Mouse (Mus musculus): ENCODE measurements around the gene Trim16. TPM values are rescaled to one million over a fixed set of nuclear protein-coding genes. Genes with fewer than 3 reads are reported as not detected.

The Trim16 gene
- 2.9 and 3.3 TPM in 2 replicates for polyA plus RNA-seq (2016; fragmentation: Nextera tagmentation; extraction: Ambion mirVana)

- 14% methylated on average over 15 of the region's 15 CpGs for WGBS
- Histone ChIP-seq H3K9me3 (replicated peaks) (no peaks in the 10 kb centered on the region), H3K4me3 (peak within 1 kb of the TSS; percentile 40), H3K36me3 (no peaks in the 10 kb centered on the region), H3K27ac (peak within 1 kb of the TSS; percentile 79), H3K27me3 (ENCODE audit: low read depth, poor library complexity, severe bottlenecking) (peaks cover 8% of the 10 kb centered on the region; the same call in 1 of the 2 replicates), H3K4me1 (peaks cover 34% of the 10 kb centered on the region)
- DNase-seq (ENCODE audit: low spot score): peak; percentile 52
Measured at GRCm38 (mm10) chr11:62820059-62820541, at the start of gene Trim16. Trim16 (plus strand) TSS chr11:62820231.

DNA sequence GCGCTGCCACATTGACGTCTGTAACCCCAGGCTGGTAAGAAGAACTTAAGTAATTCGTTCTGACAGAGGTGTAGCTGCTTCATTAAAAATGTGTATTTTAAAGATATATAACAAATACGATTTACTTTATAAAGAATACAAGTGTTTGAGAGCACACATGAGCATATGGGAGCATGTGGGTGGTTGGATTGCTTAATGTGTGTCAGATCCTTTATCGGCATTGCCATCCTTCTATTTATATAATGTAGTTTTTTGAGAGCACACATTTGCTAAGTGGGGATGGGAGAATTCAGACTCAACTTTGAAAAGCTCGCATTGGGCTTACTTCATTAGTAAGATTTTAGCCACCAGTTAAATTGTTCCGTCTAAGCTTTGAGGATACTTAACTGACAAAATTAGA, 43.5 kb upstream of the Trim16 start:
- H3K36me3 ChIP-seq: peaks cover 64% of the 10 kb centered on the region
- H3K27ac ChIP-seq: no peak overlapping the region
- 90% methylated on average over 7 of the region's 7 CpGs for WGBS
- no peak overlapping the region for H3K4me3 ChIP-seq
- no peak for DNase-seq (ENCODE audit: low spot score)
- no peaks in the 10 kb centered on the region for H3K4me1 ChIP-seq
- no peaks in the 10 kb centered on the region for H3K27me3 ChIP-seq (ENCODE audit: low read depth, poor library complexity, severe bottlenecking)
- H3K9me3 ChIP-seq (replicated peaks): peaks cover 35% of the 10 kb centered on the region

DNA sequence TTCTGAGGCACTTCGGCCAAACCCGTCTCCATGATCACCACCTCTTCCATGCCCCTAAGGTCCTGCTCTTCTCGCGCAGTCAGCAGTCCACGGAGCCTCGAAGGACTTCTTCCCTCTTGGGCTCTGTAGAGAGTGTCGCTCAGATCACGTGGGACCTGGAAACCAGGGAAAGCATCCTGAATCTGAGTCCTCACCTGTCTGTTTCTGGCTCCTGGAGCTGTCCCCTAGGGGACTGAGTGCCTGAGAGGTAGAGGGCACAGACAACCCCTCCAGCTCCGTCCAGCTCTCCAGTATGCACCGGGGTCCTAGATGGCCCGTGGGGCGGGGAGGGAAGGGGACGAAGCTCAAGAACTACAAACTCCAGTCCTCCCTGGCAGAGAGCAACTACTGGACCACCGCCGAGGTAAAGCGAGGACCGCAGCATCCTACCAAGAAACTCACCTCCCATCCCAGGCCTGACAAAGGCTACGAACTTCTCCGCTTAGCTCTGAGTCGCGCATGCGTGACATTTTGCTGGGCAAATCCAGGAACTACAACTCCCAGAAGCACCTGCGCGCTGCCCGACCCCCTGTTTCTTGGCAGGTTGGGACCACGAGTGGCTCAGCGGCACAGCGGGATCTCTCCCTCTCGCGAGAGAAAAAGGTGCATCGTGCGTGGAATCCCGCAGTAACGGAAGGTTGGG, 31.0 kb upstream of the Trim16 start, which contains the start of gene Zfp286:
Gene Zfp286, minus strand, starts transcription at position 528 of the 682 bp plus-strand sequence.
- peaks cover 12% of the 10 kb centered on the region for H3K4me1 ChIP-seq
- no peaks in the 10 kb centered on the region for H3K9me3 ChIP-seq (replicated peaks)
- peak within 1 kb of the TSS; percentile 74 for H3K4me3 ChIP-seq
- 9% methylated on average over 34 of the region's 34 CpGs for WGBS
- DNase-seq (ENCODE audit: low spot score): peak; percentile 94
- H3K36me3 ChIP-seq: peaks cover 39% of the 10 kb centered on the region
- H3K27ac ChIP-seq: peak within 1 kb of the TSS; percentile 94
- no peaks in the 10 kb centered on the region for H3K27me3 ChIP-seq (ENCODE audit: low read depth, poor library complexity, severe bottlenecking)

GRCm38 (mm10) chr11:62789617-62789936, 30.5 kb upstream of the Trim16 start:
- H3K4me3 ChIP-seq: peak overlapping the region; percentile 74
- H3K27ac ChIP-seq: peak overlapping the region; percentile 94
- peaks cover 34% of the 10 kb centered on the region for H3K36me3 ChIP-seq
- H3K4me1 ChIP-seq: peaks cover 12% of the 10 kb centered on the region
- no peaks in the 10 kb centered on the region for H3K27me3 ChIP-seq (ENCODE audit: low read depth, poor library complexity, severe bottlenecking)
- 61% methylated on average over 3 of the region's 3 CpGs for WGBS
- no peak for DNase-seq (ENCODE audit: low spot score)
- H3K9me3 ChIP-seq (replicated peaks): no peaks in the 10 kb centered on the region

DNA sequence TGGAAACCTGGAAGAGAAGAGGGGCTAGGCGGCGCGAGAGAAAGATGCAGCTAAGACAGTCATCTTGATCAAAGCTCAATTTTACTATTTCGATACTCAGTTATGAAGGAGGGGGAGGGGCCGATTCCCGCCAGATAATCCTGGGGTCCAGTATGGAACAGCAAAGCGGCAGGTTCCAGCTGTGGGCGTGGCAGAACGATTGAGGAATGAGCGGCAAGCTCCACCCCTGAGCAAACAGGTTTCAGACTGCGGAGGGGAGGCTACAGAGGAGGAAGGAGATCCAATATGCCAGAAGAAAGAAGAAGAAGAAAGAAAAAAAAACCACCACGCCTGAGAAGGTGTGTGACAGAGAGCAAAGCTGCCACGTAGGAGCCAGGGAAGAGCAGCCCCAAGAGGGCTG, 15.9 kb upstream of the Trim16 start:
- 52% methylated on average over 13 of the region's 13 CpGs for WGBS
- H3K36me3 ChIP-seq: no peaks in the 10 kb centered on the region
- H3K27ac ChIP-seq: no peak overlapping the region
- no peaks in the 10 kb centered on the region for H3K9me3 ChIP-seq (replicated peaks)
- H3K27me3 ChIP-seq (ENCODE audit: low read depth, poor library complexity, severe bottlenecking): no peaks in the 10 kb centered on the region
- no peak for DNase-seq (ENCODE audit: low spot score)
- no peak overlapping the region for H3K4me3 ChIP-seq
- H3K4me1 ChIP-seq: no peaks in the 10 kb centered on the region

- H3K4me1 ChIP-seq: 0 out of 2 replicates have a peak, but pooled peaks cover 3% of the 10 kb centered on the region
- no peak overlapping the region for H3K27ac ChIP-seq
- 82% methylated on average over 2 of the region's 2 CpGs for WGBS
- no peak overlapping the region for H3K4me3 ChIP-seq
- DNase-seq (ENCODE audit: low spot score): no peak
- H3K36me3 ChIP-seq: no peaks in the 10 kb centered on the region
- H3K9me3 ChIP-seq (replicated peaks): no peaks in the 10 kb centered on the region
- H3K27me3 ChIP-seq (ENCODE audit: low read depth, poor library complexity, severe bottlenecking): no peaks in the 10 kb centered on the region
Measured at GRCm38 (mm10) chr11:62807965-62808364, 12.1 kb upstream of the Trim16 start.

DNA sequence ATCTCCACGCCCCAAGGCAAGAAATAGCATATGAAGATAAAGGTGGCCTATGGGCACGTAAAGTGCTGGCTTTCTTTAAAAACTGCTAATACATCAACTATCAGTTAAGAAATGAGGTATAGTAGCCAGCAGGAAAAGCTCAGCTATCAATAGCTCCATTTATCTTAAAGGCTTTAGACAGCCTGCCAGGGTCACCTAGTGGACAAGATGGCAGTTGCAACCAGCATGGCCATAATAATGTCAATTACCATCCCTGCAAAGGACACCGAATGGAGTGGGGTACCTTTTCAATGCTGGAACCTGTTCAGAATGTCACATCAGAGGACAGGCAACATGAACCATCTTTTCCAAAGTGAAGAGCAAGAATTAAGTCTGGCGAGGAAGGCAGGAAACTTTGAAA, 10.8 kb upstream of the Trim16 start:
- WGBS: 79% methylated on average over 4 of the region's 4 CpGs
- Histone ChIP-seq H3K9me3 (replicated peaks) (no peaks in the 10 kb centered on the region), H3K27me3 (ENCODE audit: low read depth, poor library complexity, severe bottlenecking) (no peaks in the 10 kb centered on the region), H3K4me3 (no peak overlapping the region), H3K36me3 (no peaks in the 10 kb centered on the region), H3K27ac (no peak overlapping the region), H3K4me1 (0 out of 2 replicates have a peak, but pooled peaks cover 3% of the 10 kb centered on the region)
- DNase-seq (ENCODE audit: low spot score): no peak

DNA sequence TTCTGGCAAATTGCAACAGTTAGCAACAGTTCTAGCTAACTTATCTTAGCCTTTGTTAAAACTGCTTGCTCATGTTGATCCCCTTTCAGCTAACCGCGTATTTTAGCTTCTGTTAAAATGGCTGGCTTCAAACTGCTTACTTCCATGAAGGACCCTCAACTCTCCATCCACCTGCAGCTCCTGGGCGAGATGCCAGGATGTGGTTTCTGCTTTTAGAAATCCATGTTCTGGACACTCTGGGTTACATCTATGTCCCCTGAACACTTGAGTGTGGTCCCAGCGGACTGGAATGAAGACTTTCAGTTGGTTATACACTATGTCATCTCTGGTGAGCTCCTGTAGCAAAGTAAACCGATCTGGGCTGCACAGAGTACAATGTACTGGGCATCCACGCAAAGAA, 7.8 kb upstream of the Trim16 start:
- WGBS: 93% methylated on average over 6 of the region's 6 CpGs
- no peaks in the 10 kb centered on the region for H3K27me3 ChIP-seq (ENCODE audit: low read depth, poor library complexity, severe bottlenecking)

GRCm38 (mm10) chr11:62813497-62813896, 6.5 kb upstream of the Trim16 start:
- Histone ChIP-seq H3K4me3 (no peak overlapping the region), H3K4me1 (peaks cover 5% of the 10 kb centered on the region; the same call in 1 of the 2 replicates), H3K9me3 (replicated peaks) (no peaks in the 10 kb centered on the region), H3K36me3 (no peaks in the 10 kb centered on the region), H3K27me3 (ENCODE audit: low read depth, poor library complexity, severe bottlenecking) (no peaks in the 10 kb centered on the region), H3K27ac (no peak overlapping the region)
- DNase-seq (ENCODE audit: low spot score): no peak
- 74% methylated on average over 1 of the region's 1 CpGs for WGBS

More for the DNA sequence above, 7.8 kb upstream of the Trim16 start:
- H3K27ac ChIP-seq: no peak overlapping the region
- H3K9me3 ChIP-seq (replicated peaks): no peaks in the 10 kb centered on the region
- no peaks in the 10 kb centered on the region for H3K36me3 ChIP-seq
- DNase-seq (ENCODE audit: low spot score): no peak
- no peak overlapping the region for H3K4me3 ChIP-seq
- 0 out of 2 replicates have a peak, but pooled peaks cover 3% of the 10 kb centered on the region for H3K4me1 ChIP-seq

GRCm38 (mm10) chr11:62813970-62814624, 5.9 kb upstream of the Trim16 start:
- no peak for DNase-seq (ENCODE audit: low spot score)
- H3K4me1 ChIP-seq: peaks cover 8% of the 10 kb centered on the region; the same call in 1 of the 2 replicates
- WGBS: 71% methylated on average over 6 of the region's 6 CpGs
- 0 out of 2 replicates have a peak, but pooled peaks cover 4% of the 10 kb centered on the region for H3K27me3 ChIP-seq (ENCODE audit: low read depth, poor library complexity, severe bottlenecking)
- H3K4me3 ChIP-seq: no peak overlapping the region
- no peaks in the 10 kb centered on the region for H3K36me3 ChIP-seq
- H3K9me3 ChIP-seq (replicated peaks): no peaks in the 10 kb centered on the region
- no peak overlapping the region for H3K27ac ChIP-seq

DNA sequence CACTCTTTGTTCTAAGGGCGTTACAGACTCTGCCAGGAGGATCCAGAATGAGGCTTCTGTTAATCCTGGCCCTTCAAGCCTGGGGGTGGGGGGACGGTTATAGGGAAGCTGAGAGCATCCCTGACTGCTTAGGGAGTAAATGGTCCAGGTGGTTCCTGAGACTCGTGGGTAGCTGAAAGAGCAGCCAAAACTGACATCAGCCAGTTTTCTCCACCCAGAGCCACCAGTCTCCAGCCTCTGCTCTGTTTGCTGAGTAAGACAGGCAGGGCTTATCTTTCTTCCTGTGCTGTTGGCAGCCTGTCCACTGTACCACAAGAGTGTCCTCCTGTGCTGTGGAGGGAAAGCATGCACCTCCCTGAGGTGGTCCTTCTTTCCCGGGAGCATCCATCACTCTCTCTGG, 5.4 kb upstream of the Trim16 start:
- H3K27ac ChIP-seq: no peak overlapping the region
- WGBS: 71% methylated on average over 4 of the region's 4 CpGs
- H3K9me3 ChIP-seq (replicated peaks): no peaks in the 10 kb centered on the region
- DNase-seq (ENCODE audit: low spot score): no peak
- H3K27me3 ChIP-seq (ENCODE audit: low read depth, poor library complexity, severe bottlenecking): 0 out of 2 replicates have a peak, but pooled peaks cover 4% of the 10 kb centered on the region
- H3K36me3 ChIP-seq: no peaks in the 10 kb centered on the region
- H3K4me3 ChIP-seq: no peak overlapping the region
- H3K4me1 ChIP-seq: peaks cover 8% of the 10 kb centered on the region

- Histone ChIP-seq H3K27ac (no peak overlapping the region), H3K9me3 (replicated peaks) (no peaks in the 10 kb centered on the region), H3K4me1 (peaks cover 16% of the 10 kb centered on the region), H3K36me3 (no peaks in the 10 kb centered on the region), H3K27me3 (ENCODE audit: low read depth, poor library complexity, severe bottlenecking) (0 out of 2 replicates have a peak, but pooled peaks cover 4% of the 10 kb centered on the region), H3K4me3 (no peak overlapping the region)
- no peak for DNase-seq (ENCODE audit: low spot score)
- 89% methylated on average over 1 of the region's 1 CpGs for WGBS
Measured at GRCm38 (mm10) chr11:62815438-62815837, 4.6 kb upstream of the Trim16 start.

DNA sequence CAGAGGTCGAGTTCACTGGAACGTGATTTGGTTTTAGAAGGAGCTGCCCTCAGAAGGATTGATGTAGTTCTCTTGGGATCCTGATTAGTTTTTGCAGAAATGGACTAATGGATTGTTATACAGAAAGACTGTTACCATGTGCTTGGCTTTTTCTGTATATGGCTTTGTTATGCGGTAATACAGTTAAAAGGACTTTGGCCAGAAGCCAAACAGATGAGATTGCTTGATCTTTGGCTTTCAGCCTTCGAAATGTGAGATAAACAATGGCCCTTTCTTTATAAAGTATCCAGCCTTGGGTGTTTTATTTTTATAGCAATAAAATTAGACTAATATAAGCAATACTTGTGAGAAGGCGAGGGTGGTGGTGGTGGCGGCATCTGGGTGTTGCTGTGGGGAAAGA, 3.4 kb upstream of the Trim16 start:
- H3K27ac ChIP-seq: no peak overlapping the region
- H3K9me3 ChIP-seq (replicated peaks): no peaks in the 10 kb centered on the region
- no peak overlapping the region for H3K4me3 ChIP-seq
- H3K36me3 ChIP-seq: no peaks in the 10 kb centered on the region
- peaks cover 25% of the 10 kb centered on the region for H3K4me1 ChIP-seq
- WGBS: 93% methylated on average over 6 of the region's 6 CpGs
- peaks cover 8% of the 10 kb centered on the region; the same call in 1 of the 2 replicates for H3K27me3 ChIP-seq (ENCODE audit: low read depth, poor library complexity, severe bottlenecking)
- no peak for DNase-seq (ENCODE audit: low spot score)

Data from limb, embryonic 10.5 days (tissue).